Mouse (Mus musculus) C2C12 (cell line): ENCODE results near the gene Ctrc.

ENCODE experiments used
- CTCF ChIP-seq: IDR thresholded peaks from one replicate; pipeline ENCODE4 v1.5.1; 2011; ENCODE audit not compliant: control insufficient read depth, insufficient read depth, insufficient read length
- MAX ChIP-seq: IDR thresholded peaks from one replicate; pipeline ENCODE4 v1.6.1; 2011; ENCODE audit warnings: mild to moderate bottlenecking, control low read depth
- USF1 ChIP-seq: IDR thresholded peaks from one replicate; pipeline ENCODE4 v1.6.1; 2011; ENCODE audit warnings: low read depth, mild to moderate bottlenecking, control low read depth, moderate library complexity

GRCm38 (mm10) chr4:141804105-141804504 lies 42.1 kb downstream of the Ctrc start:
- TF ChIP-seq CTCF (no peak), MAX (no peak), USF1 (no peak)
